In the genomic region with DNA sequence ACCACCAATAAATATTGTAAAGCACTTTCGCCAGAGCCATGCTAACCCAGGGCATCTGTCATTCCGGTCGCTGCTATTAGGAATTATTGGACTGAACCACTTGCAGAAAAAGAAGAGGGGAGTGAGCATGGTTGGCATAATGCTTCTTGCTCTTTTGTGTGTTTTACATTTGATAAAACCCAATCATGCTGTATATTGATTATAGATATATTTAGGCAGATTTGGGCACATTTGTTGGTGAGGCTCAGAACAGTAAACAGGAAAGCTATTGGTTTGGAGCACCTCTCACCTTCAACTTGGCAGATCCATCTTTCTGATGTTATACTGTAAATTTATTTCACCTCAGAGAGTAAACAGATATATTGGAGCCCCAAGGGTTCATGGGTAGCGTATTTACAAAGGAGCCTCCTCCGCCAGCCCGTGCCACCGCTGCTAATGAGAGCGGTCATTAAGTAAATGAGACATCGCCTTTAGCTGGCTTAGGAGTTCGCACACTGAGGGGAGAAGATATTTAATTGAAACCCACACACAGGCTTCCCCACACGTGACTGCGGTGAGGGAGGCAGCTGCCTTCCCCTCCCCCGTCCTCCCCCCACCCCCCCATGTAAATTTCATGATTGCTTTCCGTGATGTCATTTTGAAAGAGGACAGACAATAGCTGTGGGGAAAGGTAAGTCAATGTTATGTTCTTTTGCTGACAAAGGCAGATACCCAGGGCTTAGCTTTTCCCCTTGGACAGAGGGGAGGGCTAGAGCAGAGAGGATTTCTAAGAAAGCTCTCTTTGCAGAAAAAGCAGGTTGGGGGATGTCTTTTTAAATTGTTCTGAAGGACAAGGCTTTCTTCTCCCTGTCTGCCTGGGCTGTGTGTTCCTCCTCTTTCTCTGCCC, we compare ENCODE assay signal across 9 mouse cellular contexts. TPM values are rescaled to one million over a fixed set of nuclear protein-coding genes. Genes with fewer than 3 reads are reported as not detected.
DNase-seq lines count a peak whose midpoint lies in the region; ATAC-seq and TF ChIP-seq lines count a peak whose summit lies in the region.
"Had no signal": no experiment of that assay in that cellular context is flagged by ENCODE, and none has a peak within 500 bp of the region (broad histone marks: within the 10 kb centered on the region; RNA-seq: fewer than 3 reads in every experiment).

No protein-coding gene starts in this region.

- H3K36me3 ChIP-seq in forebrain, embryonic 12.5 days (replicated peaks), result no peaks in the 10 kb centered on the region
- no peaks in the 10 kb centered on the region for H3K36me3 ChIP-seq in heart, adult 2 months (ENCODE audit: control insufficient read depth, insufficient read depth, low read length)

- no peak for TF ChIP-seq CTCF in heart, adult 2 months (IDR thresholded peaks at IDR 0.05)

- peak; percentile 25 for DNase-seq in right cerebral cortex, adult 18-20 months
- no peak for DNase-seq in right cerebral cortex, postnatal 36 days (ENCODE audit: low spot score in 2 of 2)
- DNase-seq in left cerebral cortex, postnatal 14 days (ENCODE audit: low spot score in 2 of 2), result peak; percentile 37 to 43
- DNase-seq in right cerebral cortex, postnatal 4 days, result peak; percentile 40
- DNase-seq in kidney, adult 11 months, result no peak
- no peak for DNase-seq in heart, adult 2 months
- DNase-seq: heart, postnatal 4 days had no signal

- peaks cover 70% of the 10 kb centered on the region for H3K4me1 ChIP-seq in forebrain, embryonic 12.5 days
- H3K4me1 ChIP-seq in heart, adult 2 months (ENCODE audit: control insufficient read depth, insufficient read depth, low read length), result no peaks in the 10 kb centered on the region

- peak overlapping the region; percentile 46 for H3K4me3 ChIP-seq in forebrain, embryonic 12.5 days (replicated peaks)
- H3K4me3 ChIP-seq in heart, adult 2 months, result no peak overlapping the region

- peak overlapping the region; percentile 61 for H3K4me2 ChIP-seq in forebrain, embryonic 12.5 days

- no peaks in the 10 kb centered on the region for H3K79me2 ChIP-seq in heart, adult 2 months (replicated peaks; ENCODE audit: control insufficient read depth, insufficient read depth, low read length)

- intact Hi-C loops in left cerebral cortex, postnatal 14 days (cut with DNase I), result no loop called here
- intact Hi-C loops in heart, adult 2 months (cut with DNase I), result no loop called here

- TF ChIP-seq EP300 in heart, adult 2 months (IDR thresholded peaks at IDR 0.05; ENCODE audit: insufficient read depth, low read depth, low read length), result no peak

- peak; percentile 76 for ATAC-seq in forebrain, embryonic 12.5 days (ENCODE audit: low FRiP score)
- ATAC-seq in megakaryocyte progenitor cell, adult 5-6 weeks (replicated peaks; ENCODE audit: poor library complexity), result no peak

- TF ChIP-seq POLR2A in heart, adult 2 months (IDR thresholded peaks at IDR 0.05; ENCODE audit: insufficient read depth, low read depth, low read length), result no peak

- H3K27ac ChIP-seq in forebrain, embryonic 12.5 days, result peak overlapping the region; percentile 94
- no peak overlapping the region for H3K27ac ChIP-seq in heart, adult 2 months

- 17% methylated on average over 14 of the region's 14 CpGs for WGBS in forebrain, embryonic 12.5 days
- WGBS in heart, adult 2 months, result 63% methylated on average over 14 of the region's 14 CpGs

- peak overlapping the region; percentile 61 for H3K9ac ChIP-seq in forebrain, embryonic 12.5 days
- H3K9ac ChIP-seq in heart, adult 2 months (ENCODE audit: low read depth, low read length), result no peak overlapping the region

- no peaks in the 10 kb centered on the region for H3K9me3 ChIP-seq in forebrain, embryonic 12.5 days

- no peaks in the 10 kb centered on the region for H3K27me3 ChIP-seq in forebrain, embryonic 12.5 days
- H3K27me3 ChIP-seq in heart, adult 2 months (ENCODE audit: control insufficient read depth, insufficient read depth, low read length), result no peaks in the 10 kb centered on the region

RNA-seq across cellular contexts. Expression of a gene that starts 3.8 kb away (rescaled TPM):
- 51.9 and 60.8 TPM in 2 replicates for polyA plus RNA-seq in forebrain, embryonic 12.5 days (2016; fragmentation: Nextera tagmentation; extraction: Ambion mirVana)
- total RNA-seq in left cerebral cortex, postnatal 14 days (2021), result 10 to 100 TPM; 20.4 to 21.3 TPM
- total RNA-seq in megakaryocyte progenitor cell, adult 5-6 weeks (2015), result not detected in 2 replicates
- total RNA-seq in megakaryocyte progenitor cell, adult 5-6 weeks (2017), result not detected in 2 replicates
- total RNA-seq in heart, adult 2 months (2021), result not detected
- polyA plus RNA-seq in heart, adult 2 months (2012; rRNA removed), result 0.02 TPM in 1 of 2 replicates, not detected in the other
- total RNA-seq: heart, postnatal 4 days had no signal

RNA-seq across cellular contexts. Expression of a gene that starts 52.1 kb away (rescaled TPM):
- 28.4 and 29.2 TPM in 2 replicates for polyA plus RNA-seq in forebrain, embryonic 12.5 days (2016; fragmentation: Nextera tagmentation; extraction: Ambion mirVana)
- total RNA-seq in left cerebral cortex, postnatal 14 days (2021), result 10 to 100 TPM; 64.5 to 65.5 TPM
- total RNA-seq in megakaryocyte progenitor cell, adult 5-6 weeks (2015), result not detected in 2 replicates
- total RNA-seq in megakaryocyte progenitor cell, adult 5-6 weeks (2017), result not detected in 2 replicates
- not detected for total RNA-seq in heart, adult 2 months (2021)
- polyA plus RNA-seq in heart, adult 2 months (2012; rRNA removed), result not detected in 2 replicates

Comparison
In these comparisons a context has a peak if more than half of its experiments do, and no peak if none do; other contexts are left out.
1. DNase-seq: peak in right cerebral cortex, adult 18-20 months (single experiment), left cerebral cortex, postnatal 14 days (2 of 2) and right cerebral cortex, postnatal 4 days (single experiment); none in right cerebral cortex, postnatal 36 days (0 of 2), kidney, adult 11 months (single experiment) and heart, adult 2 months (0 of 2).
2. RNA of a gene that starts 3.8 kb away (total RNA-seq): 20.4 to 21.3 TPM in left cerebral cortex, postnatal 14 days; not detected in megakaryocyte progenitor cell, adult 5-6 weeks and not detected in heart, adult 2 months; every median in the first group is over 10 times any median in the second.
3. RNA of a gene that starts 52.1 kb away (total RNA-seq): 64.5 to 65.5 TPM in left cerebral cortex, postnatal 14 days; not detected in heart, adult 2 months and not detected in megakaryocyte progenitor cell, adult 5-6 weeks; every median in the first group is over 10 times any median in the second.